Mouse (Mus musculus): ENCODE results near the gene 9230113P08Rik. TPM values are rescaled to one million over a fixed set of nuclear protein-coding genes. Genes with fewer than 3 reads are reported as not detected.

The 9230113P08Rik gene
- not detected in 4 replicates for total RNA-seq (2023; ENCODE audit: inconsistent age)

DNA sequence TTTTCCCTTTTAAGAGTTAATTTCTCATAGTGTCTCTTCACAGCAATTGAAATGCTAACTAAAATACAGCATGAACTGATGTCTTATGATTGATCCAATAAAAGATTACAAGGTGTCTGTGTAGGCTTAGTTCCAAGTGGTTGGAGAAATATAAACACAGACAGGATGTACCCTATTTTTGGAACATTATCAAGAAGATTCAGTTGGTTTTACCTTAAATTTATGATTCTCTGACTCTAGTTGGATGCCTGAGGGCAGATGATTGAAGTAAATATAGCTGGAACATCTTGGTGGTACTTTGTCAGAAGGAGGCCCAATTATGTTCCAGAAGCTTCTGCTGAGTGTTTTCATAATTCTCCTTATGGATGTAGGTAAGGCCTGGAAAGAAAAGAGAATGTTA, at the start of gene 9230113P08Rik:
Gene 9230113P08Rik, plus strand, starts transcription at position 301 of the 400 bp plus-strand sequence.

Other genes with a start within 250 kb of the 9230113P08Rik start
- not detected in 4 replicates for gene Pate1, start 221.0 kb upstream of the 9230113P08Rik start, total RNA-seq (2023; ENCODE audit: inconsistent age)
- gene Gm17677, start 167.4 kb upstream of the 9230113P08Rik start, total RNA-seq (2023; ENCODE audit: inconsistent age), result not detected in 4 replicates
- gene Gm17727, start 130.3 kb upstream of the 9230113P08Rik start, total RNA-seq (2023; ENCODE audit: inconsistent age), result not detected in 4 replicates
- gene Gm27235, start 118.3 kb upstream of the 9230113P08Rik start, total RNA-seq (2023; ENCODE audit: inconsistent age), result not detected in 4 replicates
- not detected in 4 replicates for gene D730048I06Rik, start 118.3 kb upstream of the 9230113P08Rik start, total RNA-seq (2023; ENCODE audit: inconsistent age)
- gene 9230110F15Rik, start 64.3 kb upstream of the 9230113P08Rik start, total RNA-seq (2023; ENCODE audit: inconsistent age), result not detected in 4 replicates
- not detected in 4 replicates for gene Gm5916, start 220.4 kb downstream of the 9230113P08Rik start, total RNA-seq (2023; ENCODE audit: inconsistent age)

All from B cell, adult (primary cell).